Mouse (Mus musculus): ENCODE measurements around the gene Ybx2. TPM values are rescaled to one million over a fixed set of nuclear protein-coding genes. Genes with fewer than 3 reads are reported as not detected.

The Ybx2 gene
- polyA plus RNA-seq, 1 experiment = 1.5 TPM

DNA sequence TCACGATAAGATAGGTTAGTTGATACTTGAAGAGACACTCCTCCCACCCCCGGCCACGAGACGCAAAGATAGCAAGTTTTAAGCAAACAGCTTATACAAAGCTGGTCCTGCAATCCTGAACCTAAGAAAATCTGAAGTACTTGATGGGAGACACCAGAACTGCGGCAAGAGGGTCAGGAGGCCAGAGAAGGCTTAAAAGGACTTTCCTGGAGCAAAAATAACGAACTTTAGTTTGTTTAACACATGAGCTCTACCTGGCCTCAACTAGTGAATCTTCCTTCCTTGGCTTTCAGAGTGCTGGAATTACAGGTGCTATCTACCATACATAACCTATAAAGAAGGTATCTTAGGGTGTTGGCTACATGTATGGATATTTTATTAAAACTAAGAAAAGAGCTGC is 915 bp upstream of the Ybx2 start:
- TF ChIP-seq CTCF (IDR thresholded peaks at IDR 0.05; ENCODE audit: control insufficient read depth, insufficient read depth, low read length) (no peak), POLR2A (IDR thresholded peaks at IDR 0.05; ENCODE audit: borderline replicate concordance, control insufficient read depth, low read depth, low read length) (no peak)
- H3K4me3 ChIP-seq (replicated peaks; ENCODE audit: control insufficient read depth, low read depth, low read length) = no peak overlapping the region
- no peak overlapping the region for H3K27ac ChIP-seq (ENCODE audit: control insufficient read depth, insufficient read depth, low read depth, low read length, poor library complexity)
- 15% methylated on average over 6 of the region's 6 CpGs for WGBS
- peaks cover 4% of the 10 kb centered on the region for H3K4me1 ChIP-seq (ENCODE audit: control insufficient read depth, insufficient read depth, low read length)

DNA sequence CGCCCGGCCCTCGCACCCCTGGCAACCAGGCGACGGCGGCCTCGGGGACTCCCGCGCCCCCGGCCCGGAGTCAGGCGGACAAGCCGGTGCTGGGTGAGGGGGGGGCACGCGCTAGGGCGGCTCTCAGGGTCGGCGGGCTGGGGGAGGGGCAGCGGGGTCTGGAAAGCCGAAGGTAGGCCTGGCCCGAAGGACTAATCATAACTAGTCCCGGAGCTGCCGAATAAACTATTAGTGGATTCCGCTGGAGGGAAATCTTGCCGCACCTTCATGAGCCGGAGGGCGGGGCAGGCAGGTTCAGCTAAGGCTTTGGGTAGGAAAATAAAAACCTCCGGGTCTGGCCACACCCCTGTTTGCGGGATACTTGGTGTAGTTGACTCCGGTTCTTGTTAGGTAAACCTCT is 560 bp downstream of the Ybx2 start:
- TF ChIP-seq POLR2A (IDR thresholded peaks at IDR 0.05; ENCODE audit: borderline replicate concordance, control insufficient read depth, low read depth, low read length) (no peak), CTCF (IDR thresholded peaks at IDR 0.05; ENCODE audit: control insufficient read depth, insufficient read depth, low read length) (no peak)
- Histone ChIP-seq H3K27ac (ENCODE audit: control insufficient read depth, insufficient read depth, low read depth, low read length, poor library complexity) (no peak overlapping the region), H3K4me3 (replicated peaks; ENCODE audit: control insufficient read depth, low read depth, low read length) (no peak overlapping the region), H3K4me1 (ENCODE audit: control insufficient read depth, insufficient read depth, low read length) (peaks cover 4% of the 10 kb centered on the region)
- WGBS = 3% methylated on average over 30 of the region's 30 CpGs

DNA sequence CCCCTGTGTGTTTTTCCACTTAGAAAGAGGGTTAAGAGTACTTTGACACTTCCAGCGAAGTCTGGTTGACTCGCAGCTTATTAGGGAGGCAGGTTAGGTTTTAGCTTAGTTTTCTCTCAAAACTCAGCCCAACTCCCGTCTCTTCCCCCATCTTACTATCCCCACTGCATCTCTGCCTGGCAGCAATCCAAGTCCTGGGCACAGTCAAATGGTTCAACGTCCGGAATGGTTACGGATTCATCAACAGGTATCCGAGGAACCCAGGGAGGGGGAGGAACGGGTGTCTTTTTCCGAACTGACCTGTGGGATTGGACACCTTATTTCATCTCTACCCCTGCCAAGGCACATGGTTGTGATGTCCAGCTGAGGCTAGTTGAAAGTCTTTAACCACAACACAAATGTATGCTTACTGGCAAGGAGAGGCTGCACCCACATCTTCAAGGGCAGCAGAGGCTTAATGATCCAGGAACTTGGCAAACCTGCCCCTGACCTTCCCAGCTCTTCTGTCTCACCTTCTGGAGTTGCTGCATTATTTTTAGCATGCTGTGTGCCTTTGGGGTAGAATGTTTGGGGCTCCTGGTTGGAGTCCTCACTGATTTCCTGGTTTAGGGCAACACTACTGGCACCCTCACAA is 1.2 kb downstream of the Ybx2 start:
- no peak for TF ChIP-seq POLR2A (IDR thresholded peaks at IDR 0.05; ENCODE audit: borderline replicate concordance, control insufficient read depth, low read depth, low read length)
- TF ChIP-seq CTCF (IDR thresholded peaks at IDR 0.05; ENCODE audit: control insufficient read depth, insufficient read depth, low read length) = no peak
- 53% methylated on average over 9 of the region's 9 CpGs for WGBS
- no peak overlapping the region for H3K27ac ChIP-seq (ENCODE audit: control insufficient read depth, insufficient read depth, low read depth, low read length, poor library complexity)
- H3K4me1 ChIP-seq (ENCODE audit: control insufficient read depth, insufficient read depth, low read length) = peaks cover 4% of the 10 kb centered on the region
- no peak overlapping the region for H3K4me3 ChIP-seq (replicated peaks; ENCODE audit: control insufficient read depth, low read depth, low read length)

DNA sequence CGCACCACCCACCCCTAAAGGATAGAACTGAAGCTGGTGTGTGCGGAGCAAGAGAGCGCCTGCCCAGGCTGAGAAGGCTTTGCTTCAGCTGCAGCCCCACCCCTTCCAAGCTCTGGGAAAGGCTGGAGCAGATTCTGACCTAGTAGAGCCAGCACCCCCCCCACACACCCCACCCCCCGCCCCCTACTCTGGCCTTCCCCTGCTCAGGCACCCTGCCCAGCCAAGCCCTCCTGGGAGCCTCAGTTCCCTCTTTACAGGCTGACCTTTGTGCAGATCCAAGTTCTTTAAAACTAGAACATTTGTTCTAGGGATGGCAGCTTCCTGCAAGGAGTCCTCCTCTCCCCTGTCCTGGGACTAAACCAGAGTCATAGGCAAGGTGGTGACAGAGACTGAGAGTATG is 1.8 kb downstream of the Ybx2 start:
- 59% methylated on average over 4 of the region's 4 CpGs for WGBS
- no peak overlapping the region for H3K4me3 ChIP-seq (replicated peaks; ENCODE audit: control insufficient read depth, low read depth, low read length)
- no peak overlapping the region for H3K27ac ChIP-seq (ENCODE audit: control insufficient read depth, insufficient read depth, low read depth, low read length, poor library complexity)
- TF ChIP-seq CTCF (IDR thresholded peaks at IDR 0.05; ENCODE audit: control insufficient read depth, insufficient read depth, low read length) = no peak
- no peak for TF ChIP-seq POLR2A (IDR thresholded peaks at IDR 0.05; ENCODE audit: borderline replicate concordance, control insufficient read depth, low read depth, low read length)
- H3K4me1 ChIP-seq (ENCODE audit: control insufficient read depth, insufficient read depth, low read length) = peaks cover 2% of the 10 kb centered on the region; the same call in 1 of the 2 replicates

DNA sequence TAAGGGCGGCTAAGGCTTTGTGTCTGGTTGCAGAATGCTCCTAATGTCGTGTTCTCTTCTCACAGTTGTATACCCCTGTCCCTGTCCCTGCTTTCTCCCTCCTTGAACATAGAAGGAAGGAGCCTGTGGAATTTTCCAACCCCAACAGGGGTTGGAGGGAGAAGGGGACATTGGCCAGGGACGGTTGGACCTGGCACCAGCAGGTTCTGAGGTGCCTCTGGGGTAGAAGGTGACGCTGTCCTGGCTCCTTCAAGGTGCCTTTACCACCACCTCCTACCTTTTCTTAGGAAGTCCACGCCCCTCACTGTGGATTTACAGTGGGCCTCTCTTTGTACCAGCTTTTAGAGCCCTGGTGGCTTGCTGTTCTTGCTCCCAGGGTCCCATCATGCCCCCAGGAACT is 2.2 kb downstream of the Ybx2 start:
- Histone ChIP-seq H3K4me3 (replicated peaks; ENCODE audit: control insufficient read depth, low read depth, low read length) (no peak overlapping the region), H3K4me1 (ENCODE audit: control insufficient read depth, insufficient read depth, low read length) (no peaks in the 10 kb centered on the region; the same call in 1 of the 2 replicates), H3K27ac (ENCODE audit: control insufficient read depth, insufficient read depth, low read depth, low read length, poor library complexity) (no peak overlapping the region)
- TF ChIP-seq POLR2A (IDR thresholded peaks at IDR 0.05; ENCODE audit: borderline replicate concordance, control insufficient read depth, low read depth, low read length) (no peak), CTCF (IDR thresholded peaks at IDR 0.05; ENCODE audit: control insufficient read depth, insufficient read depth, low read length) (no peak)
- 84% methylated on average over 5 of the region's 5 CpGs for WGBS

DNA sequence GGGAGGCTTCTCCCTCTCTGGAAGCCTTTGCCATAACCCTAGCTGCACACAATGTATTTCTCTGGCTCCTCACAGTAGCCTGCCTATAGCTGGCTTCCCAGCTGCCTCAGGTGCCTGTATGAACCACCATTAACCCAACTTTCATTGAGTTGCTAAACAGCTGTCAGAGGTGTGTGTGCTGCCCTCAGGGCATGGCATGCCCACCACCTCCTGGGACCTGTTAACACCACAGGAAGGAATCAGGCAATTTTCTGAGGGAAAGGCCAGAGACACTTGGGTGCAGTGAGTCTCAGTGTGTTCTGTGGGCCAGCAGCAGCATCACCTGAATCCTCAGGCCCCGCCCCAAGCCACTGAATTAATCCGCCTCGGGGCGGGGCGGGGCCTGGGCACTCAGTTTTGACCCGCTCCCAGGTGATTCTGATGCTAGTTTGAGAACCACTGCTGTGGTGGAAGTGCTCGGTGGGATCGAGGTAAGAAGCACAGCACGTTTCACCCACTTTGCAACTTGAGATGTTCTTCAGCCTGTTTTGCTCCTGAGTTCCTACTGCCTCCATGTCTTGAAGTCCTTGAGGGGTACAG is 2.9 kb downstream of the Ybx2 start:
- WGBS = 76% methylated on average over 9 of the region's 9 CpGs
- Histone ChIP-seq H3K27ac (ENCODE audit: control insufficient read depth, insufficient read depth, low read depth, low read length, poor library complexity) (no peak overlapping the region), H3K4me1 (ENCODE audit: control insufficient read depth, insufficient read depth, low read length) (no peaks in the 10 kb centered on the region; the same call in 1 of the 2 replicates), H3K4me3 (replicated peaks; ENCODE audit: control insufficient read depth, low read depth, low read length) (no peak overlapping the region)
- TF ChIP-seq POLR2A (IDR thresholded peaks at IDR 0.05; ENCODE audit: borderline replicate concordance, control insufficient read depth, low read depth, low read length) = no peak
- TF ChIP-seq CTCF (IDR thresholded peaks at IDR 0.05; ENCODE audit: control insufficient read depth, insufficient read depth, low read length) = no peak

DNA sequence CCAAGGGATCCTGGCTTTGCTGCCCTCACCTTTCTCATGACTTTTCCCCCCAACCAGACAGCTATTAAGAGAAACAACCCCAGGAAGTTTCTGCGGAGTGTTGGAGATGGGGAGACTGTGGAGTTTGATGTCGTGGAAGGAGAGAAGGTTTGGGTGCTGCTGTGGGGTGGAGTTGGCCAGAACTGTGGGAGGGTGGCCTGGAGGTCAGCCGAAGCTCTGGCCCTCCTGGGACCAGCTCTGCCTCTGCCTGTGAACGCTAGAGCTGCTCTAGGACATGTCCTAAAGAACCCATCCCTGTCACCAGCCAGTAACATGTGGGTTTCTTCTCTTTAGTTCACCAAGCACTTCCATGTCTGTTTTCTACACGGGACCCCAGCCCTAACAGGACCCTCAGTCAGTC is 3.6 kb downstream of the Ybx2 start:
- H3K4me3 ChIP-seq (replicated peaks; ENCODE audit: control insufficient read depth, low read depth, low read length) = no peak overlapping the region
- no peak overlapping the region for H3K27ac ChIP-seq (ENCODE audit: control insufficient read depth, insufficient read depth, low read depth, low read length, poor library complexity)
- no peaks in the 10 kb centered on the region; the same call in 1 of the 2 replicates for H3K4me1 ChIP-seq (ENCODE audit: control insufficient read depth, insufficient read depth, low read length)
- 77% methylated on average over 5 of the region's 5 CpGs for WGBS
- TF ChIP-seq CTCF (IDR thresholded peaks at IDR 0.05; ENCODE audit: control insufficient read depth, insufficient read depth, low read length) (no peak), POLR2A (IDR thresholded peaks at IDR 0.05; ENCODE audit: borderline replicate concordance, control insufficient read depth, low read depth, low read length) (no peak)

DNA sequence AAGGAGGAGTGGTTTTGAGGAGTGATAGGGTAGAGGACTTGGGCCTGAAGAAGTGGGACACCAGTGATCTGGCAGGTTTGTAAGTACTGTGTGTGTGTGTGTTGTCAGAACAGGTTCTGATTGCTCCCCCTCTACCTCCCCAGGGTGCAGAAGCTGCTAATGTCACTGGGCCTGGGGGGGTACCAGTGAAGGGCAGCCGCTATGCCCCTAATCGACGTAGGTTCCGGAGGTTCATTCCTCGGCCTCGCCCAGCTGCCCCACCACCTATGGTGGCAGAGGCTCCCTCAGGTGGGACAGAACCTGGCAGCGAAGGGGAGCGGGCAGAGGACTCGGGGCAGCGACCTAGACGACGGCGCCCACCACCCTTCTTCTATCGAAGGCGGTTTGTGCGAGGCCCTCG is 4.1 kb downstream of the Ybx2 start:
- TF ChIP-seq CTCF (IDR thresholded peaks at IDR 0.05; ENCODE audit: control insufficient read depth, insufficient read depth, low read length) (no peak), POLR2A (IDR thresholded peaks at IDR 0.05; ENCODE audit: borderline replicate concordance, control insufficient read depth, low read depth, low read length) (no peak)
- H3K4me1 ChIP-seq (ENCODE audit: control insufficient read depth, insufficient read depth, low read length) = no peaks in the 10 kb centered on the region
- no peak overlapping the region for H3K4me3 ChIP-seq (replicated peaks; ENCODE audit: control insufficient read depth, low read depth, low read length)
- H3K27ac ChIP-seq (ENCODE audit: control insufficient read depth, insufficient read depth, low read depth, low read length, poor library complexity) = no peak overlapping the region
- WGBS = 92% methylated on average over 17 of the region's 17 CpGs
